Mouse (Mus musculus) G1E (cell line): ENCODE results near the gene Kdelc2.

Experiments used
- CTCF ChIP-seq: IDR thresholded peaks from 2 replicates; pipeline ENCODE4 v1.5.1; 2012; ENCODE audit warnings: low read depth, low read length, inconsistent platforms, mixed read lengths
- POLR2AphosphoS5 ChIP-seq: IDR thresholded peaks from 2 replicates; pipeline ENCODE4 v1.6.1; 2012; ENCODE audit warnings: low read depth, low read length, inconsistent platforms; ENCODE audit not compliant: insufficient replicate concordance

DNA sequence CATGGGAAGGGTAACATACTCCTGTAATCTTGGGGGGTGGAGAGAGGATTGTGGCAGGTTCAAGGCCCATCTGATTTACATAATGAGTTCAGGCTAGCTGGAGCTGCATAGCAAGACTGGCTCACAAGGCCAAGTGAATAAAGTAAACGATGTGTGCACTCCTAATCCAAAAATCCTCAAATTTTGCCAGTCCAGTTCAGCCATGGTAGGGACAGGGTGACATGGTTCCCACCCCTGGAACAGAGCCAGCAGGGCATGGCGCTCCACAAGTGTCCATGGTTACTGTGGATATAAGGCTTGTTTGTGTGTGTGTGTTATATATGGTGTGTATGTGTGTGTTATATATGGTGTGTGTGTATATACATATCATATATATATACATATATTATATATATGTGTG is 33.5 kb upstream of the Kdelc2 start:
- TF ChIP-seq CTCF (no peak), POLR2AphosphoS5 (no peak)
